Mouse (Mus musculus): ENCODE measurements at regions not wholly inside any gene's neighbourhood (a gene's known extent, or its start where the extent isn't known, plus 50 kb on each side); places are given as distances from the start of the nearest gene placed in this dataset.

DNA sequence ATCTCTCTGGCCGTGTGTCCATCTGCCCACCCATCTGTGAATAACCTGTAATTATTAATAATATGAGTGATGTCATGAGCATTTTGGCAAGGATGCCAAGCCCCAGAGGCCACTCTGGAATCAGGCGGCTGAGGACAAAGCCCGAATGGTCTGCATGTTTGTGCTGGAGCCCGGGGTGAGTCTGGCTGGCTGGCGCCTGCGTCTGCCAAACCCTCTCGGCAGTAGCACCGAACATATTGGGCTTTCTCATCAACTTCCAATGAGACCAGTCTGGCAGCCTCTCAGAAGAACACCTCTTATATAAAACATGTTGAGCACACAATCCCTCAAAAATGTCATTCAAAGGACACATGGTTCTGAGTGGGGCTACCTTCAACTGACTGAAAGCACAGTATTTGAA, 244.9 kb upstream of the Mki67 start:
- Histone ChIP-seq H3K4me1 (ENCODE audit: control insufficient read depth, insufficient read depth, low read length) (no peaks in the 10 kb centered on the region), H3K9ac (ENCODE audit: low read length) (no peak overlapping the region), H3K27ac (ENCODE audit: low read length) (no peak overlapping the region), H3K9me3 (replicated peaks; ENCODE audit: control insufficient read depth, low read length) (no peaks in the 10 kb centered on the region), H3K4me2 (ENCODE audit: low read depth, low read length) (no peak overlapping the region), H3K4me3 (ENCODE audit: low read length) (no peak overlapping the region), H3K36me3 (ENCODE audit: control insufficient read depth, insufficient read depth) (no peaks in the 10 kb centered on the region), H3K27me3 (ENCODE audit: control insufficient read depth, insufficient read depth, low read length) (no peaks in the 10 kb centered on the region)
- 74% methylated on average over 8 of the region's 8 CpGs for WGBS
- ATAC-seq (replicated peaks; ENCODE audit: extremely low read depth, insufficient read depth, low FRiP score): no peak

DNA sequence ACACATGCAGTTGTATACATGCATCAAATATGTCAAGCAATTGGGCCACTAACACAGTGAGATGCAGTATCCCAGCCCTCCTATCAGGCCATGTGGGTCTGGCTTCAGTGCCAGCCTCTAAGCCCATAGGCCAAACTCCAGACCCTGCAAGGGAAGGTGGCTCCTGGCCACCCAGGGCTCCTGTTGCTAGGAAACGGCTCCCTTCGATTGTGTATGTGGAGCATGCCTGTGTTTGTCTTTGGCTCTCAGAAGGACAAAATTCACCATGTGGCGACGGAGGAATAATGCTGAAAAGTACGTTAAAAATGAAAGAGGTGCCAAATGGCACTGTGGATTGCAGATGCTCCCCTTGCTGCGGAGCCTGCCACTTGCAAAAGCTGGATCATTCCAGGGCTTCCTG, 249.4 kb upstream of the Mki67 start:
- Histone ChIP-seq H3K27me3 (ENCODE audit: control insufficient read depth, insufficient read depth, low read length) (no peaks in the 10 kb centered on the region), H3K4me3 (ENCODE audit: low read length) (no peak overlapping the region), H3K36me3 (ENCODE audit: control insufficient read depth, insufficient read depth) (no peaks in the 10 kb centered on the region), H3K9me3 (replicated peaks; ENCODE audit: control insufficient read depth, low read length) (no peaks in the 10 kb centered on the region), H3K4me2 (ENCODE audit: low read depth, low read length) (no peak overlapping the region), H3K4me1 (ENCODE audit: control insufficient read depth, insufficient read depth, low read length) (no peaks in the 10 kb centered on the region), H3K27ac (ENCODE audit: low read length) (no peak overlapping the region), H3K9ac (ENCODE audit: low read length) (no peak overlapping the region)
- 66% methylated on average over 6 of the region's 6 CpGs for WGBS
- no peak for ATAC-seq (replicated peaks; ENCODE audit: extremely low read depth, insufficient read depth, low FRiP score)

DNA sequence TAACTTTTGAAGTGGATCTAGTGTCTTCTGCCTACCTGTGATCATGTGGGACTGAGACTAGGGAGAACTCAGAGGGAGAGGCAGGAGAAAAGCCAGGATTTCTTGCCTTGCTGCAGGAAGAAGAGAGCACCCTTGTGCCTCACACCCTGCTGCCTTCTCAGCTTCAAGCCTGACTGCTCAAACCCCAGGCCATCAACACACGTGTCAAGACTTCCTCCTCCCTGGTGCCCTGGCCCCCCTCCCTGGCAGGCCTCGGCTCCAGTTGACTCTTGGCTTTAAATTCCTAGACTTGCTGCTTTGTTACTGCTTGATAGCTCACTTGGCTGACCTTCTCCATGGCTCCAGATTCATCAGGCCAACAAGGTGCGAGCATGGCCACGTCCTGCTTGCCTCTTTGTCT, 250.1 kb upstream of the Mki67 start:
- Histone ChIP-seq H3K27ac (ENCODE audit: low read length) (no peak overlapping the region), H3K27me3 (ENCODE audit: control insufficient read depth, insufficient read depth, low read length) (no peaks in the 10 kb centered on the region), H3K36me3 (ENCODE audit: control insufficient read depth, insufficient read depth) (no peaks in the 10 kb centered on the region), H3K9me3 (replicated peaks; ENCODE audit: control insufficient read depth, low read length) (no peaks in the 10 kb centered on the region), H3K4me3 (ENCODE audit: low read length) (no peak overlapping the region), H3K4me1 (ENCODE audit: control insufficient read depth, insufficient read depth, low read length) (no peaks in the 10 kb centered on the region), H3K9ac (ENCODE audit: low read length) (no peak overlapping the region), H3K4me2 (ENCODE audit: low read depth, low read length) (no peak overlapping the region)
- WGBS: 45% methylated on average over 4 of the region's 4 CpGs
- ATAC-seq (replicated peaks; ENCODE audit: extremely low read depth, insufficient read depth, low FRiP score): no peak

DNA sequence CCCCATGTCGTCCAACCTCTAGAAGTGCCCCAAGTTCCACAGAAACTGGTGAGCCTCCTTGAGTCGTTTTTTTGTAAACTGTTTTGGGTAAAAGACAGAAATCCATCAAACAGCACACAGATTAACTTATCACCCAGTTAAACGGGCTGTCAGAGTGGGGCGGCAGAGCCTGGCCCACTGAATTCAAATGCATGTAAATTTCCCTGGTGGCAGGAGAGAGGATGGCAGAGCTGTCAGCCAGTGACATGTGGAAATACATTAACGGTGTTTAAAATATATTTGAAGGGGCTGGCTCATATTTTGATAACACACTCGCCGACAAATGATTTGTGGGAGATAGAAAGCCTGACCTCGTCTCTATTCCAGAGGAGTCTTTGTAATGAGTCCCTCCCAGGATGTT, 252.5 kb upstream of the Mki67 start:
- Histone ChIP-seq H3K4me2 (ENCODE audit: low read depth, low read length) (no peak overlapping the region), H3K9ac (ENCODE audit: low read length) (no peak overlapping the region), H3K36me3 (ENCODE audit: control insufficient read depth, insufficient read depth) (no peaks in the 10 kb centered on the region), H3K9me3 (replicated peaks; ENCODE audit: control insufficient read depth, low read length) (no peaks in the 10 kb centered on the region), H3K27me3 (ENCODE audit: control insufficient read depth, insufficient read depth, low read length) (no peaks in the 10 kb centered on the region), H3K27ac (ENCODE audit: low read length) (no peak overlapping the region), H3K4me1 (ENCODE audit: control insufficient read depth, insufficient read depth, low read length) (no peaks in the 10 kb centered on the region), H3K4me3 (ENCODE audit: low read length) (no peak overlapping the region)
- WGBS: 51% methylated on average over 8 of the region's 8 CpGs
- no peak for ATAC-seq (replicated peaks; ENCODE audit: extremely low read depth, insufficient read depth, low FRiP score)

DNA sequence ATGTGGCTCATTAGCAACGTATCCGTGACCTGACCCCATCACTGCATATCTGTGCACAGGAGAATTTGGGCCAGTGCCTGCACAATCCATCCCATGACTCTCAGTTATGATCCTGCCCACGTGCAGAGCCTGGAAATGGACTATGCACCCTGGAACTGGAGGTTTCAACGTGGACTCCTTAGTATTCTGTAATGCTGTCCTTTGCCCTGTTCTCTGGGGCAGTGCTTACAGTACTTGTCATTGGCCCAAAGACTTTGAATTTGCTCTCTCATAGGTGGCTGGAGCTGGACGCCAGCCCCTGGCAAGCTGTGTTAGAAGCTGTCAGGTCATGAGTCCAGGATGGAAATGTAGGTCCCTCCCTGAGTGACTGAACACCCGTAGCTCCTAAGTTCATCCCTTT, 269.9 kb upstream of the Mki67 start:
- Histone ChIP-seq H3K27me3 (ENCODE audit: control insufficient read depth, insufficient read depth, low read length) (peaks cover 29% of the 10 kb centered on the region), H3K4me1 (ENCODE audit: control insufficient read depth, insufficient read depth, low read length) (peaks cover 4% of the 10 kb centered on the region; the same call in 1 of the 2 replicates), H3K36me3 (ENCODE audit: control insufficient read depth, insufficient read depth) (no peaks in the 10 kb centered on the region), H3K27ac (ENCODE audit: low read length) (no peak overlapping the region), H3K9me3 (replicated peaks; ENCODE audit: control insufficient read depth, low read length) (no peaks in the 10 kb centered on the region), H3K9ac (ENCODE audit: low read length) (no peak overlapping the region), H3K4me2 (ENCODE audit: low read depth, low read length) (no peak overlapping the region), H3K4me3 (ENCODE audit: low read length) (no peak overlapping the region)
- no peak for ATAC-seq (replicated peaks; ENCODE audit: extremely low read depth, insufficient read depth, low FRiP score)
- WGBS: 72% methylated on average over 6 of the region's 6 CpGs

DNA sequence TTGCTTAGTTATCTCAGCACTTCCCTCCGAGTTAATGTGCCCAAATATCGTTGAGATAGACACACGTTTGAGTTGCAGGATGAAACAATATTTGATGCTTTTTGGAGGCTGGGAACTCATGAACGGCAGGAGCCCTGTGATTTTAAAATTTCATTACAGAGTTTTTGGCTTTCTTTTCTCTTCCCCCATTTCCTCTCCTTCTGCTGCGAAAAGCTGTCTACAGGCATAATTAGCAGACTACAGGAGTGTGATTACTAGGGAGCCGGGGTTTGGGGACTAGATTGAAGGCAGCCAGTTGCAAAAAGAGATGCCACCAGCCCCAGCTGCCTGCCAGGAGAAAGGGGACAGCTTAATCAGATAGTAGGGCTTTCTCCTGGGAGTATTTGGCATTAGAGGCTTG, 274.2 kb upstream of the Mki67 start:
- no peak overlapping the region for H3K4me2 ChIP-seq (ENCODE audit: low read depth, low read length)
- peaks cover 4% of the 10 kb centered on the region; the same call in 1 of the 2 replicates for H3K4me1 ChIP-seq (ENCODE audit: control insufficient read depth, insufficient read depth, low read length)
- no peaks in the 10 kb centered on the region for H3K9me3 ChIP-seq (replicated peaks; ENCODE audit: control insufficient read depth, low read length)
- 67% methylated on average over 6 of the region's 6 CpGs for WGBS
- no peak for ATAC-seq (replicated peaks; ENCODE audit: extremely low read depth, insufficient read depth, low FRiP score)
- H3K36me3 ChIP-seq (ENCODE audit: control insufficient read depth, insufficient read depth): no peaks in the 10 kb centered on the region
- H3K27me3 ChIP-seq (ENCODE audit: control insufficient read depth, insufficient read depth, low read length): peaks cover 37% of the 10 kb centered on the region
- no peak overlapping the region for H3K9ac ChIP-seq (ENCODE audit: low read length)
- no peak overlapping the region for H3K4me3 ChIP-seq (ENCODE audit: low read length)
- H3K27ac ChIP-seq (ENCODE audit: low read length): no peak overlapping the region

DNA sequence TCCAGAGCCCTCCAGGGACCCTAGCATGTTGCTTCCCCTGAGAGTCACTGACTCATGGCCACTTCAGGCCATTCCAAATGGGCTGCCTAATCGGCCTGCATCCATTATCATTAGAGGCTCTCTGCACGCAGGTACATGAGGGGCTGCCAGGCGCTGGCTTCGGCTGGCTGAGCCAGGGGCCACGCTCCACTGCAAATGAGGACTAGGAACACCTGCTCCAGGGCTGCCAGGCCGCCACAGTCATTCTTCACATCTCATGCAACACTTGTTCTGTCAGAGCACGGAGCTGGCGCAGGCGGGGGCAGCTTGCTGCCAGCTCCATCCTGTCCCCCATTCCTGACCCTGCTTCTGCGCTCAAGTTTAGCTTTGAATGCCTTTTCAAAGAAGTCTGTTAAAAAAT, 280.7 kb upstream of the Mki67 start:
- no peak for ATAC-seq (replicated peaks; ENCODE audit: extremely low read depth, insufficient read depth, low FRiP score)
- Histone ChIP-seq H3K4me1 (ENCODE audit: control insufficient read depth, insufficient read depth, low read length) (peaks cover 3% of the 10 kb centered on the region; the same call in 1 of the 2 replicates), H3K4me2 (ENCODE audit: low read depth, low read length) (no peak overlapping the region), H3K27me3 (ENCODE audit: control insufficient read depth, insufficient read depth, low read length) (peaks cover 12% of the 10 kb centered on the region; the same call in 1 of the 2 replicates), H3K36me3 (ENCODE audit: control insufficient read depth, insufficient read depth) (no peaks in the 10 kb centered on the region), H3K9me3 (replicated peaks; ENCODE audit: control insufficient read depth, low read length) (no peaks in the 10 kb centered on the region), H3K9ac (ENCODE audit: low read length) (no peak overlapping the region), H3K27ac (ENCODE audit: low read length) (no peak overlapping the region), H3K4me3 (ENCODE audit: low read length) (no peak overlapping the region)
- WGBS: 86% methylated on average over 10 of the region's 10 CpGs

DNA sequence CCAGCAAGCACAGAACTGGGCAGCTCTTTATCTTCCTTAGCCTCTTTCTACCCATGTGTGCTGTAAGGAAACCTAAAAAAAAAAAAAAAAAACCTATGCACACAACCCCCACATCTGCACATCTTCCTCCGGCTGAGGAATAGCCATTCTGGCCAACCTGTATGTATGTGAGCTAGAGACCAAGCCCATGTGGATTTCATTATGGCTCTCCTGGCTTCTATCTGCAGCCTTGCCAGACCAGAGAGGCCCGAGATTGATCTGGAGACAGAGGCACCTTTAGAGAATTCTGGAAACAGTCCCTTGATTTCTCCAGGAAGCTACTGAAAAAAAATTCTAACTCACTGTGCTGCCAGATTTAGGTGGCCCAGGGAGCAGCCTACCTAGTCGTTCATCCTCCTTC, 281.5 kb upstream of the Mki67 start:
- H3K36me3 ChIP-seq (ENCODE audit: control insufficient read depth, insufficient read depth): no peaks in the 10 kb centered on the region
- H3K9ac ChIP-seq (ENCODE audit: low read length): no peak overlapping the region
- no peak overlapping the region for H3K4me3 ChIP-seq (ENCODE audit: low read length)
- no peak for ATAC-seq (replicated peaks; ENCODE audit: extremely low read depth, insufficient read depth, low FRiP score)
- no peak overlapping the region for H3K27ac ChIP-seq (ENCODE audit: low read length)
- H3K4me1 ChIP-seq (ENCODE audit: control insufficient read depth, insufficient read depth, low read length): peaks cover 3% of the 10 kb centered on the region; the same call in 1 of the 2 replicates
- no peaks in the 10 kb centered on the region for H3K9me3 ChIP-seq (replicated peaks; ENCODE audit: control insufficient read depth, low read length)
- WGBS: 66% methylated on average over 3 of the region's 3 CpGs
- H3K4me2 ChIP-seq (ENCODE audit: low read depth, low read length): no peak overlapping the region
- peaks cover 8% of the 10 kb centered on the region; the same call in 1 of the 2 replicates for H3K27me3 ChIP-seq (ENCODE audit: control insufficient read depth, insufficient read depth, low read length)

DNA sequence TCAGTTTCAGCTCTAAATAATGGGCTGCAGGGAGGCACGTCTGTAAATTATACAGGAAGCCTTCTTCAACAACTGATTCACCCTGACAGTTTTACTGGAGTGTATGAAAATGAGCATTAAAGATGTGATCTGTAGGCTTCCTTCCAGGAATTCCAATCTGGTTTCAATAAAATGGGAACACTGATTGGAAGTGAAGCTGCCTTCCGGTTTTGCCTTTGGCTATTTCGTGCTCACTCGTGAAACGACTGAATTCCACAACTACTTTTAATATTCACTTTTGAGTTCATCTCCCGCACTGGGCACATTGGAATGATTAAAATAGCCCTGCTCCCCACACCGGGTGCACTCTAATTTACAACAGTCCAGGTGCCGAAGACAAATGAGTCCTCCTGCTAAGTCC, 286.2 kb upstream of the Mki67 start:
- Histone ChIP-seq H3K36me3 (ENCODE audit: control insufficient read depth, insufficient read depth) (no peaks in the 10 kb centered on the region), H3K9ac (ENCODE audit: low read length) (no peak overlapping the region), H3K27me3 (ENCODE audit: control insufficient read depth, insufficient read depth, low read length) (peaks cover 4% of the 10 kb centered on the region; the same call in 1 of the 2 replicates), H3K4me3 (ENCODE audit: low read length) (no peak overlapping the region), H3K4me2 (ENCODE audit: low read depth, low read length) (no peak overlapping the region), H3K27ac (ENCODE audit: low read length) (no peak overlapping the region), H3K4me1 (ENCODE audit: control insufficient read depth, insufficient read depth, low read length) (peaks cover 9% of the 10 kb centered on the region), H3K9me3 (replicated peaks; ENCODE audit: control insufficient read depth, low read length) (no peaks in the 10 kb centered on the region)
- WGBS: 79% methylated on average over 8 of the region's 8 CpGs
- no peak for ATAC-seq (replicated peaks; ENCODE audit: extremely low read depth, insufficient read depth, low FRiP score)

DNA sequence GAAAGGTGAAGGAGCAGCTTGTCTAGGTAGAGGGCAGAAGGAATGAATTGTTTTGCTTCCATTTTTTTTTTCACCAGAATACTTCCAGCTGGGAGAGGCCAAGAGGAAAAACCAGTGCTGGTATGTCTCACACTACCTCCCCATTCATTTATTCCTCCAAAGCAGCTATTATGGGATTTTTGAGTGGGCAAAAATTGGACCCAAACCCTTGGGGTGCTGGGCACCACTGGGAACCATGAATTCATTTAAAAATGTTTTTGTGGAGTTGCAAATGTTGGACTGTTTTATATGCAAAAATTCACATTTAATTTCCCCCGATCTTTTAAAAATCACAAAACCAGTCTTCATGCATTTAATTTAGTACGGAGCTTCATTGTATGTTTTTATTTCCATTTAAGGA, 287.1 kb upstream of the Mki67 start:
- WGBS: 89% methylated on average over 2 of the region's 2 CpGs
- Histone ChIP-seq H3K9me3 (replicated peaks; ENCODE audit: control insufficient read depth, low read length) (no peaks in the 10 kb centered on the region), H3K36me3 (ENCODE audit: control insufficient read depth, insufficient read depth) (no peaks in the 10 kb centered on the region), H3K27me3 (ENCODE audit: control insufficient read depth, insufficient read depth, low read length) (peaks cover 8% of the 10 kb centered on the region), H3K4me2 (ENCODE audit: low read depth, low read length) (no peak overlapping the region), H3K4me3 (ENCODE audit: low read length) (no peak overlapping the region), H3K27ac (ENCODE audit: low read length) (no peak overlapping the region), H3K9ac (ENCODE audit: low read length) (no peak overlapping the region), H3K4me1 (ENCODE audit: control insufficient read depth, insufficient read depth, low read length) (peaks cover 9% of the 10 kb centered on the region)
- no peak for ATAC-seq (replicated peaks; ENCODE audit: extremely low read depth, insufficient read depth, low FRiP score)
